Mouse (Mus musculus): Measurements from ENCODE around the gene Mterf2. TPM values are rescaled to one million over a fixed set of nuclear protein-coding genes. Genes with fewer than 3 reads are reported as not detected.

The Mterf2 gene
- total RNA-seq (2014; rRNA removed; ENCODE audit: low replicate concordance) (11.1 and 11.5 TPM in 2 replicates), polyA plus RNA-seq (2015; fragmentation: Nextera tagmentation; extraction: Ambion mirVana) (15.1 and 21.2 TPM in 2 replicates)

DNA sequence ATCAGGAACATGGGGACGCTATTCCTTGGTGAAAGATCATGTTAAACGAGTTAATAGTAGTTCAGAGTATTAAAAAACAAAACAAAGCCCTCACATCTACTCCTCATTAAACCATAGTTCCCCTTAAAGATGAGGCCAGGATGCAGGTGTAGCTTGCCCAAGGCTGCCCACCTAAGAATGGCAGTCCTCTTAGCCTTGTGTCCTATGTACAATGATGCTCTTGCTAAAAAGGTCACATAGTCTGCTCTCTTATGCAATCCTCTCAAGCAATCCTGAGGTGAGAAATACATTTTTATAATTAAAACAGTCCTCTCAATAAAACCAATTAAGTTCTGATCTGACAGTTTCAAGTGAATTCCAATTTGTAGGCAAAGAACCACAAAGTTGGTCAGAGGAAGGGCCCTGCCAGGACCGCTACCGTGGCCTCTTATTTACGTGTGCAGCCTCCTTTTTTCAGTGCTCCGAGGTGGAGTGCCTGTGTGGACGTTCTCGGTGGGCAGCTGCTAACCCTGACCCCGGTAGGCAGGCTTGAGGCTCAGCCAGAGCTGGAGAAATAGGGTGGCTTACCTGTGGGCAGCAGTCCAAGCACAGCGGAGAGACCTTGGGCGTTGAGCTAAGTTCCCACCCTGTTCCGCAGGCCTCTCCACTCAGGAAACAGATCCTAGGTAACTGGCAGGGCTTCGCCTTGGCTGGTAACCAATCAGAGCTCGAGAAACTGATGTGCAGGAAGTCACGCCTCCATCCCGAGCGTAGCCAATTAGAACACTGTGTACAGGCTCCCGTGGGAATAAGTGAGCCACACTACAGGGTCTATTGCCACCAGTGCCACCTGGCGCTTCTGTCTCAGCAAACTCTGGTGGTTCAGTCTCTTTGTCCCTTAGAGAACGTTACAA lies at the start of gene Mterf2:
Gene Mterf2, minus strand, starts transcription at position 633 of the 893 bp plus-strand sequence.
- TF ChIP-seq CTCF (IDR thresholded peaks at IDR 0.05; ENCODE audit: low read depth): peak; percentile 22; the same call in 1 of the 2 replicates
- TF ChIP-seq EP300 (IDR thresholded peaks at IDR 0.05; ENCODE audit: low read depth): no peak
- H3K27ac ChIP-seq (ENCODE audit: low read depth): peak within 1 kb of the TSS; percentile 30
- 7% methylated on average over 20 of the region's 20 CpGs for WGBS

DNA sequence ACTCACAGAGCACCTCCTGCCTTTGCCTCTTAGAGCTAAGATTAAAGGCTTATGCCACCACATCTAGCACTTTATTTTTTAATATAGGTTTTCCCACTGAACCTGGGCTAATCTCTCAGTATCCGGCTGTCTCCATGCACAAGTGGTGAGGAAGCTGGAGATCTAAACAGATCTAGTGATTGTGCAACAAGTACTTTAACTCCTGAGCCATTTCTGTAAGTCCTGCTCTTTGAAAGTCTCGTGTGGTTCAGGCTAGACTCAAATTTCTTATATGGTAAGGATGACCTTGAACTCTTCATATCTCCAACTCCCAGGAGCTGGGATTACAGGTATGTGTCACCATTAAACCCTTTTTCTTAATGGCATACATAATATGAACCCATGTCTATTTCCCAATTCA lies 48.8 kb upstream of the Mterf2 start:
- H3K4me1 ChIP-seq (ENCODE audit: control insufficient read depth, insufficient read depth): no peaks in the 10 kb centered on the region; the same call in 1 of the 2 replicates
- H3K27ac ChIP-seq (ENCODE audit: low read depth): no peak overlapping the region
- no peaks in the 10 kb centered on the region for H3K27me3 ChIP-seq (ENCODE audit: control insufficient read depth, insufficient read depth, low read length)
- no peak overlapping the region for H3K9ac ChIP-seq (replicated peaks; ENCODE audit: low read depth, low read length)
- 64% methylated on average over 2 of the region's 2 CpGs for WGBS
- TF ChIP-seq EP300 (IDR thresholded peaks at IDR 0.05; ENCODE audit: low read depth): no peak
- TF ChIP-seq CTCF (IDR thresholded peaks at IDR 0.05; ENCODE audit: low read depth): no peak
- H3K9me3 ChIP-seq (replicated peaks; ENCODE audit: control insufficient read depth, low read length): no peaks in the 10 kb centered on the region
- DNase-seq (ENCODE audit: low spot score) (no peak), ATAC-seq (ENCODE audit: insufficient read depth, low read depth) (no peak)
- no peak overlapping the region for H3K4me2 ChIP-seq (ENCODE audit: low read depth, low read length)
- H3K36me3 ChIP-seq (replicated peaks; ENCODE audit: control insufficient read depth, insufficient read depth, low read length): no peaks in the 10 kb centered on the region
- H3K4me3 ChIP-seq (ENCODE audit: low read depth, low read length): no peak overlapping the region

More for the DNA sequence above, at the start of gene Mterf2:
- 0 out of 2 replicates have a peak, but pooled peaks cover 5% of the 10 kb centered on the region for H3K4me1 ChIP-seq (ENCODE audit: control insufficient read depth, insufficient read depth)
- peak within 1 kb of the TSS; percentile 59 for H3K9ac ChIP-seq (replicated peaks; ENCODE audit: low read depth, low read length)
- peak within 1 kb of the TSS; percentile 75 for H3K4me3 ChIP-seq (ENCODE audit: low read depth, low read length)
- peak; percentile 100 for ATAC-seq (ENCODE audit: insufficient read depth, low read depth)
- H3K36me3 ChIP-seq (replicated peaks; ENCODE audit: control insufficient read depth, insufficient read depth, low read length): peaks cover 8% of the 10 kb centered on the region; the same call in 1 of the 2 replicates
- peak; percentile 99 for DNase-seq (ENCODE audit: low spot score)
- H3K4me2 ChIP-seq (ENCODE audit: low read depth, low read length): peak within 1 kb of the TSS; percentile 65
- H3K27me3 ChIP-seq (ENCODE audit: control insufficient read depth, insufficient read depth, low read length): no peaks in the 10 kb centered on the region
- H3K9me3 ChIP-seq (replicated peaks; ENCODE audit: control insufficient read depth, low read length): no peaks in the 10 kb centered on the region

DNA sequence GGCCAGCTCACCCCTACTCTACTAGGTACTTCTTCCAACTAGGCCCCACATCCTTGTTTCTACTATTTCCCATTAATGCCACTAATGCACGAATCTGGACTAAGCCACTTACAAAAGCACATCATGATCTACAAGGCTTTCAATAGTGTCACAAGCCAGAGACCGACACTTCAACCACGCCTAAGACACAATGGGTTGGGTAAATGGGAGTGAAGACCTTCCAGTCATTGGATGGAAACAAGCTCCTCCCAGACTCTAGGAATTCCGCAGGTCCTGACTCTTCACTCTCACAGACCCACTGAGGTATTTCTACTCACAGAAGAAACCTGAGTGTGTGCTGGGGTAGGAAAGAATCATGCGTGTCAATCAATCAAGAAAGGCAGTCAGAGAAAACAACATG lies 37.5 kb upstream of the Mterf2 start:
- WGBS: 85% methylated on average over 5 of the region's 5 CpGs
- Histone ChIP-seq H3K9ac (replicated peaks; ENCODE audit: low read depth, low read length) (no peak overlapping the region), H3K36me3 (replicated peaks; ENCODE audit: control insufficient read depth, insufficient read depth, low read length) (no peaks in the 10 kb centered on the region), H3K4me2 (ENCODE audit: low read depth, low read length) (no peak overlapping the region), H3K4me3 (ENCODE audit: low read depth, low read length) (no peak overlapping the region), H3K4me1 (ENCODE audit: control insufficient read depth, insufficient read depth) (peaks cover 15% of the 10 kb centered on the region), H3K9me3 (replicated peaks; ENCODE audit: control insufficient read depth, low read length) (no peaks in the 10 kb centered on the region), H3K27me3 (ENCODE audit: control insufficient read depth, insufficient read depth, low read length) (no peaks in the 10 kb centered on the region), H3K27ac (ENCODE audit: low read depth) (no peak overlapping the region)
- DNase-seq (ENCODE audit: low spot score): no peak
- ATAC-seq (ENCODE audit: insufficient read depth, low read depth): no peak
- TF ChIP-seq CTCF (IDR thresholded peaks at IDR 0.05; ENCODE audit: low read depth): no peak
- no peak for TF ChIP-seq EP300 (IDR thresholded peaks at IDR 0.05; ENCODE audit: low read depth)

DNA sequence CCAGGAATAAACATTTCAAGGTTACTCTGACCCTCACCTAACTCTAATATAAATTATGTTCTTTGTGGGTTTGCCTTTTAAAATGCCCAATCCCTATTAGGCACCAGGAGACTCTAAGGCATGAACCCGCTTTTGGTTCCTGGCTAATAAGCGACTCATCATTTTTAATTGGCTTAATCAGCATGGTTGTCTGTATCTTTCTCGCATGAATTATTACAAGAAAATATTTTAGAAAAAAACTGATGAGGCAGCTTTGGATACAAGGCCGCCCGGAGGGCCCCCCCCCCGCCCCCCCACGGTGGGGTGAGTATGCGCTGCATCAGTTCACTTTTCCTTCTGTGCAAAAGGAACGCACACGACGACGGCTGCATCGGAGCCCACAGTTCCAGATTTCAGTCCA lies 37.0 kb upstream of the Mterf2 start:
- 92% methylated on average over 13 of the region's 13 CpGs for WGBS
- Histone ChIP-seq H3K4me2 (ENCODE audit: low read depth, low read length) (no peak overlapping the region), H3K4me3 (ENCODE audit: low read depth, low read length) (no peak overlapping the region), H3K4me1 (ENCODE audit: control insufficient read depth, insufficient read depth) (peaks cover 15% of the 10 kb centered on the region), H3K9me3 (replicated peaks; ENCODE audit: control insufficient read depth, low read length) (no peaks in the 10 kb centered on the region), H3K9ac (replicated peaks; ENCODE audit: low read depth, low read length) (no peak overlapping the region), H3K36me3 (replicated peaks; ENCODE audit: control insufficient read depth, insufficient read depth, low read length) (no peaks in the 10 kb centered on the region), H3K27ac (ENCODE audit: low read depth) (no peak overlapping the region), H3K27me3 (ENCODE audit: control insufficient read depth, insufficient read depth, low read length) (no peaks in the 10 kb centered on the region)
- no peak for DNase-seq (ENCODE audit: low spot score)
- ATAC-seq (ENCODE audit: insufficient read depth, low read depth): no peak
- TF ChIP-seq EP300 (IDR thresholded peaks at IDR 0.05; ENCODE audit: low read depth) (no peak), CTCF (IDR thresholded peaks at IDR 0.05; ENCODE audit: low read depth) (no peak)

DNA sequence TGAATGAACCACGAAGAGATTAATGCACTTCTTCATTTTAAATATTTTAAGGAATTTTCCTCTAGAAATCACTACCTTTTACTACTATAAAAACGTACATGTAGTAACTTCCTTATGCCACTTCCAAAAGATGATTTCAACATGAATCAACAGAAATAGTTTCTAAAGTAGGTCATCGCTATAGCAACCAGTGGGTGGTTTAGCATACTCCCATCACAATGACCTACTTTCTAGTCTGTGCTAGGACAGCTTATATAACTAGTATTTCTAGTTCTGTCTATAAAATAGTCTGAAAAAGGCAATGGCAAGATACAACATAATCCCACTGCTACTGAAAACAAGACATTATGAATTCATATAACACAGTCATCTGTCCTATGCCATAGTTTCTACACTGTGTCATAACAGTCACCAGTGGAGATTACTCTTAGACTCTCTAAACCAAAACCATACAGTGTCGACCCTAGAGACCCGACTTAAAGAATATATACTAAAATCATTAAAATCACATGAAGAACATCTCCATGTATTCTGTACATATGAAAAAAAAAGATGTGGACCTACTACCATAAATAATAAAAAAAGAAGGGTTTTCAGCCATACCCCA lies 34.0 kb upstream of the Mterf2 start:
- H3K4me1 ChIP-seq (ENCODE audit: control insufficient read depth, insufficient read depth): peaks cover 15% of the 10 kb centered on the region
- no peak for TF ChIP-seq EP300 (IDR thresholded peaks at IDR 0.05; ENCODE audit: low read depth)
- TF ChIP-seq CTCF (IDR thresholded peaks at IDR 0.05; ENCODE audit: low read depth): no peak
- no peak overlapping the region for H3K9ac ChIP-seq (replicated peaks; ENCODE audit: low read depth, low read length)
- no peaks in the 10 kb centered on the region for H3K36me3 ChIP-seq (replicated peaks; ENCODE audit: control insufficient read depth, insufficient read depth, low read length)
- no peaks in the 10 kb centered on the region for H3K27me3 ChIP-seq (ENCODE audit: control insufficient read depth, insufficient read depth, low read length)
- no peaks in the 10 kb centered on the region for H3K9me3 ChIP-seq (replicated peaks; ENCODE audit: control insufficient read depth, low read length)
- H3K4me3 ChIP-seq (ENCODE audit: low read depth, low read length): no peak overlapping the region
- DNase-seq (ENCODE audit: low spot score) (peak; percentile 77), ATAC-seq (ENCODE audit: insufficient read depth, low read depth) (peak; percentile 72)
- H3K27ac ChIP-seq (ENCODE audit: low read depth): peak overlapping the region; percentile 55; the same call in 1 of the 2 replicates
- WGBS: 68% methylated on average over 5 of the region's 5 CpGs
- no peak overlapping the region for H3K4me2 ChIP-seq (ENCODE audit: low read depth, low read length)

Data from heart, postnatal 0 days (tissue).